Mouse (Mus musculus): ENCODE results near the gene Tcea3.

Tcea3 gene

GRCm38 (mm10) chr4:136247729-136248463 is at the start of gene Tcea3:
TSS of gene Tcea3 (plus strand) at chr4:136247729.
- DNase-seq (ENCODE audit: low spot score in 2 of 2) = no peak

GRCm38 (mm10) chr4:136198846-136199245 is 48.7 kb upstream of the Tcea3 start:
- no peak for DNase-seq (ENCODE audit: low spot score in 2 of 2)

GRCm38 (mm10) chr4:136199562-136200292 is 47.8 kb upstream of the Tcea3 start:
- peak in 1 of 2 experiments; percentile 69 for DNase-seq (ENCODE audit: low spot score in 2 of 2)

GRCm38 (mm10) chr4:136202509-136202908 is 45.0 kb upstream of the Tcea3 start:
- DNase-seq (ENCODE audit: low spot score in 2 of 2) = peak; percentile 59 to 90

- DNase-seq (ENCODE audit: low spot score in 2 of 2) = no peak
Observed at GRCm38 (mm10) chr4:136204775-136205174, 42.8 kb upstream of the Tcea3 start.

GRCm38 (mm10) chr4:136206033-136206893 is 41.3 kb upstream of the Tcea3 start, which contains the start of gene Asap3:
TSS of gene Asap3 (plus strand) at chr4:136206365.
- peak; percentile 77 to 91 for DNase-seq (ENCODE audit: low spot score in 2 of 2)

GRCm38 (mm10) chr4:136206943-136207342 is 40.6 kb upstream of the Tcea3 start:
- no peak for DNase-seq (ENCODE audit: low spot score in 2 of 2)

GRCm38 (mm10) chr4:136210931-136211330 is 36.6 kb upstream of the Tcea3 start:
- DNase-seq (ENCODE audit: low spot score in 2 of 2) = no peak

GRCm38 (mm10) chr4:136213629-136214028 is 33.9 kb upstream of the Tcea3 start:
- DNase-seq (ENCODE audit: low spot score in 2 of 2) = no peak

- DNase-seq (ENCODE audit: low spot score in 2 of 2) = no peak
Observed at GRCm38 (mm10) chr4:136214828-136215227, 32.7 kb upstream of the Tcea3 start.

GRCm38 (mm10) chr4:136215576-136215975 is 32.0 kb upstream of the Tcea3 start:
- no peak for DNase-seq (ENCODE audit: low spot score in 2 of 2)

- DNase-seq (ENCODE audit: low spot score in 2 of 2) = no peak
Observed at GRCm38 (mm10) chr4:136217063-136217462, 30.5 kb upstream of the Tcea3 start.

- DNase-seq (ENCODE audit: low spot score in 2 of 2) = no peak
Observed at GRCm38 (mm10) chr4:136218595-136219214, 28.8 kb upstream of the Tcea3 start.

- no peak for DNase-seq (ENCODE audit: low spot score in 2 of 2)
Observed at GRCm38 (mm10) chr4:136220133-136220775, 27.3 kb upstream of the Tcea3 start.

- no peak for DNase-seq (ENCODE audit: low spot score in 2 of 2)
Observed at GRCm38 (mm10) chr4:136223549-136224239, 23.8 kb upstream of the Tcea3 start.

GRCm38 (mm10) chr4:136224240-136224559 is 23.3 kb upstream of the Tcea3 start:
- no peak for DNase-seq (ENCODE audit: low spot score in 2 of 2)

GRCm38 (mm10) chr4:136224677-136225460 is 22.7 kb upstream of the Tcea3 start:
- no peak for DNase-seq (ENCODE audit: low spot score in 2 of 2)

- DNase-seq (ENCODE audit: low spot score in 2 of 2) = no peak
Observed at GRCm38 (mm10) chr4:136227408-136227807, 20.1 kb upstream of the Tcea3 start.

- no peak for DNase-seq (ENCODE audit: low spot score in 2 of 2)
Observed at GRCm38 (mm10) chr4:136228640-136229039, 18.9 kb upstream of the Tcea3 start.

GRCm38 (mm10) chr4:136238669-136239068 is 8.9 kb upstream of the Tcea3 start:
- DNase-seq (ENCODE audit: low spot score in 2 of 2) = no peak

Measured in thymus, postnatal 10 days (tissue).